Mouse (Mus musculus) CH12F3 (cell line): ENCODE results near the gene Atmin.

Source experiments
- in situ Hi-C: fragments of 300-500 bp; cut with MboI; formaldehyde crosslinking; loops from 2 replicates; pipeline ENCODE4 v1.14.3; 2020; ENCODE audit warnings: low sequenced_read_pairs

Gene Atmin

GRCm38 (mm10) chr8:116947589-116947988, 4.4 kb downstream of the Atmin start:
- in situ Hi-C loops = no loop called here

- in situ Hi-C loops = no loop called here
Measured at GRCm38 (mm10) chr8:116951369-116951768, 8.2 kb downstream of the Atmin start.

- in situ Hi-C loops = no loop called here
Measured at GRCm38 (mm10) chr8:116951778-116952177, 8.6 kb downstream of the Atmin start.

- in situ Hi-C loops = no loop called here
Measured at GRCm38 (mm10) chr8:116952428-116952827, 9.2 kb downstream of the Atmin start.

- in situ Hi-C loops = no loop called here
Measured at GRCm38 (mm10) chr8:116954415-116954814, 11.2 kb downstream of the Atmin start.

- in situ Hi-C loops = no loop called here
Measured at GRCm38 (mm10) chr8:116969531-116969930, 26.3 kb downstream of the Atmin start.

- in situ Hi-C loops = no loop called here
Measured at GRCm38 (mm10) chr8:116975066-116975465, 31.9 kb downstream of the Atmin start.

- in situ Hi-C loops = no loop called here
Measured at GRCm38 (mm10) chr8:116975606-116976005, 32.4 kb downstream of the Atmin start.

- in situ Hi-C loops = no loop called here
Measured at GRCm38 (mm10) chr8:116978052-116978451, 34.9 kb downstream of the Atmin start.

GRCm38 (mm10) chr8:116978631-116979256, 35.6 kb downstream of the Atmin start, which contains the start of gene 1700030J22Rik:
TSS of gene 1700030J22Rik (minus strand) at chr8:116978959.
- in situ Hi-C loops = no loop called here

GRCm38 (mm10) chr8:116980117-116980516, 36.9 kb downstream of the Atmin start:
- in situ Hi-C loops = no loop called here

GRCm38 (mm10) chr8:116989842-116990241, 46.6 kb downstream of the Atmin start:
- in situ Hi-C loops = no loop called here

GRCm38 (mm10) chr8:116991241-116991640, 48.0 kb downstream of the Atmin start:
- in situ Hi-C loops = no loop called here

GRCm38 (mm10) chr8:116992176-116992971, 49.2 kb downstream of the Atmin start:
- in situ Hi-C loops = no loop called here

GRCm38 (mm10) chr8:116993095-116993867, 50.1 kb downstream of the Atmin start, which contains the start of gene Gcsh:
TSS of gene Gcsh (minus strand) at chr8:116993537.
- in situ Hi-C loops = no loop called here

- in situ Hi-C loops = no loop called here
Measured at GRCm38 (mm10) chr8:116994016-116994716, 51.0 kb downstream of the Atmin start.
